Mouse (Mus musculus) liver, adult 10 weeks (tissue): Measurements from ENCODE around the gene Sf3b5. TPM values are rescaled to one million over a fixed set of nuclear protein-coding genes. Genes with fewer than 3 reads are reported as not detected.

Source experiments
- polyA plus RNA-seq: library from polyadenylated mRNA; stranded (reverse); fragments of 350-450 nt; fragmentation: Illumina TruSeq; extraction: RNeasy Lipid Tissue Mini Kit (QIAGEN cat#74804); gene quantifications from one replicate; pipeline ENCODE4 v1.2.3, GENCODE M21; 2014; ENCODE audit warnings: low read depth, low replicate concordance

Gene Sf3b5
- not detected for polyA plus RNA-seq

DNA sequence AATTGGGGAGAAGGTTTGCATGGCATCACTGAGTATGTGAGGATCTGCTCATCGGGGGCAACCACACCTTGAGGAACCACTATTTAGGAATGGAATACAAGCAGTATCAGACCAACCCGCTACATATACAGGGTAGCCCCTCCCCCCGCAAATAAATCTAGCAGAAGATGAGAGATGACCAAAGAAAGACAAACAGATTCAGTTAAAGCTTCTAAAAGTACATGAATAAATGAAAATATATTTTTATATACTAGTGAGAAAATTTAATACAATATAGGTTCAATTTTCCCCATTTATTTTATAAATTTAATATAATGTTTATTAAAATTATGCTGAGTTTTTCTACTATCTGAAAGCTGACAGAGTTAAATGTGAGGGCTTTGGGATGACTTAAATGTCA, at the start of gene Sf3b5:
TSS of gene Sf3b5 (plus strand) at position 301 of the 400 bp plus-strand sequence.

DNA sequence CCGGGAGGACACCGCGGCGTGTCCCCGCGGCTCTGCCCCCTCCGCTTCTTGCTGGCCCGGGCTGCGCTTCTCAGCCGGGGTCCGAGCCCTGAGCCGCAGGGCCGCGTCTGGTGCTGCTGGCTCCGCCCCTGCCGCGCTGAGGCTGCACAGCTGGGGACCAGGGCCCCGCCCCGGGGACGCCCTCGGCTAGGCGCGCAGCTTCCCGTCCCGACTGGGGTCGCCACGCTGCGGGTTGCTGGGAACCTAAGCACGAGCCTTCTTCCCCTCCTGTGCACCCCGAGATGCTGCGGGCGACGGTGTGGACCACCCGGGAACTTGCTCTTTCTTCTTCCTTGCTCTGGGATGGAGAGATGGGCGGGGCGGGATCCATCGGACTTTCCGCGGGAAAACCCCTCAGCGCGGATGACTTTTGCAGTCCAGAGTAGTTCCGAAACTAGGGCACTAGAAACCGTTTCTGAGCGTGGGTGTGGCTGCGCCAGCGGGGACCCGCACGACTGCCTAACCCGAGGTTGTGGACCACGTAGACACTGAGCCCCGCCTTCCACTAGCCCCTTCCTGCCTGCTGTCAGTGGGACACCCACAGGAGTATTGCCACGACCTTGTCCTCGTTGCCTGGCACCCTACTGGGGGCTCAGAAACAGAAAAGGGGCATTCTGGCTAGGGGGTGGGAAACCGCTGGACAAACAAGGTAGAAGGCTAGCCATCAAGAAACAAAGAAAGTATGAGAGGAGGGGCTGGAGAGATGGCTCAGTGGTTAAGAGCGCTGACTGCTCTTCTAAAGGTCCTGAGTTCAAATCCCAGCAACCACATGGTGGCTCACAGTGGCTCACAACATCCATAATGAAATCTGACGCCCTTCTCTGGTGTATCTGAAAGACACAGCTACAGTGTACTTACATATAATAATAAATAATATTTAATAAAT, 40.7 kb upstream of the Sf3b5 start, which contains the start of gene Stx11:
TSS of gene Stx11 (minus strand) at position 148 of the 925 bp plus-strand sequence.

Other genes starting within 250 kb of the Sf3b5 start
- gene Utrn, start 136.0 kb upstream of the Sf3b5 start, polyA plus RNA-seq, result 18.5 TPM
- 0.64 TPM for gene Stx11, start 41.0 kb upstream of the Sf3b5 start, polyA plus RNA-seq
- 2.3 TPM for gene Plagl1, start 55.2 kb downstream of the Sf3b5 start, polyA plus RNA-seq
- gene Zc2hc1b, start 172.7 kb downstream of the Sf3b5 start, polyA plus RNA-seq, result not detected
- 21.2 TPM for gene Ltv1, start 187.8 kb downstream of the Sf3b5 start, polyA plus RNA-seq